Mouse (Mus musculus) liver, adult 2 months (tissue): ENCODE measurements around the gene Dnah8.

ENCODE experiments used
- CTCF ChIP-seq: fragments of 200-500 bp; IDR thresholded peaks from 2 replicates; pipeline ENCODE4 v1.5.1; 2011; ENCODE audit warnings: low read depth, low read length, control low read depth
- POLR2A ChIP-seq: fragments of 200-500 bp; IDR thresholded peaks from 2 replicates; pipeline ENCODE4 v1.6.1; 2011; ENCODE audit warnings: low read length, control low read depth; ENCODE audit not compliant: insufficient read depth; ENCODE audit errors: extremely low read depth

GRCm38 (mm10) chr17:30681604-30682003 is 57.5 kb downstream of the Dnah8 start:
- TF ChIP-seq POLR2A = no peak
- peak; percentile 95 for TF ChIP-seq CTCF
